Mouse (Mus musculus) gastrocnemius, postnatal 25 days (tissue): Measurements from ENCODE around the gene Bcl2l13. TPM values are rescaled to one million over a fixed set of nuclear protein-coding genes. Genes with fewer than 3 reads are reported as not detected.
A peak's percentile ranks its signal among the peaks of the same experiment; 100 is the strongest.
"Not testable (repeated sequence)": the region's sequence is repeated elsewhere in the genome, so short reads cannot be mapped to it uniquely, and the experiment has no call there.

Source experiments
- DNase-seq: peaks from one replicate; pipeline ENCODE4 v3.0.0; 2022
- total RNA-seq, 2 experiments: library from RNA; stranded (reverse); gene quantifications; 1 replicate in 1 of 2; 2 replicates in 1 of 2; pipeline ENCODE4 v1.2.3; 2021

The Bcl2l13 gene
- total RNA-seq, 2 experiments from 2014 or later, result 63.9 to 64.8 TPM

- no peak for DNase-seq
These were observed 66.0 kb downstream of the Bcl2l13 start for GRCm38 (mm10) chr6:120901776-120902645.

- DNase-seq, result no peak
These were observed 67.5 kb downstream of the Bcl2l13 start for GRCm38 (mm10) chr6:120903450-120903912.

GRCm38 (mm10) chr6:120903961-120904360 is 67.9 kb downstream of the Bcl2l13 start:
- DNase-seq, result no peak

- no peak for DNase-seq
These were observed 69.1 kb downstream of the Bcl2l13 start for GRCm38 (mm10) chr6:120905111-120905510.

- DNase-seq, result no peak
These were observed 70.5 kb downstream of the Bcl2l13 start for GRCm38 (mm10) chr6:120906521-120906920.

- DNase-seq, result not testable (repeated sequence)
These were observed 72.0 kb downstream of the Bcl2l13 start for GRCm38 (mm10) chr6:120907876-120908597.

- no peak for DNase-seq
These were observed 73.5 kb downstream of the Bcl2l13 start for GRCm38 (mm10) chr6:120909501-120909900.

GRCm38 (mm10) chr6:120911213-120912007 is 75.4 kb downstream of the Bcl2l13 start:
- no peak for DNase-seq

GRCm38 (mm10) chr6:120912931-120913330 is 76.9 kb downstream of the Bcl2l13 start:
- no peak for DNase-seq

- DNase-seq, result no peak
These were observed 77.8 kb downstream of the Bcl2l13 start for GRCm38 (mm10) chr6:120913783-120914182.

GRCm38 (mm10) chr6:120914533-120914910 is 78.5 kb downstream of the Bcl2l13 start:
- DNase-seq, result no peak

- DNase-seq, result no peak
These were observed 79.1 kb downstream of the Bcl2l13 start for GRCm38 (mm10) chr6:120914911-120915648.

- DNase-seq, result no peak
These were observed 79.6 kb downstream of the Bcl2l13 start for GRCm38 (mm10) chr6:120915649-120915975.

- peak; percentile 87 for DNase-seq
These were observed 80.3 kb downstream of the Bcl2l13 start, which contains the start of gene Bid for GRCm38 (mm10) chr6:120916074-120916971. TSS of gene Bid (minus strand) at chr6:120916853.

GRCm38 (mm10) chr6:120916972-120917881 is 81.2 kb downstream of the Bcl2l13 start:
- DNase-seq, result not testable (repeated sequence)

GRCm38 (mm10) chr6:120917975-120918374 is 82.0 kb downstream of the Bcl2l13 start:
- no peak for DNase-seq

- DNase-seq, result not testable (repeated sequence)
These were observed 88.8 kb downstream of the Bcl2l13 start for GRCm38 (mm10) chr6:120924791-120925321.

GRCm38 (mm10) chr6:120926880-120927279 is 90.9 kb downstream of the Bcl2l13 start:
- DNase-seq, result no peak

- DNase-seq, result peak; percentile 17
These were observed 91.8 kb downstream of the Bcl2l13 start for GRCm38 (mm10) chr6:120927765-120928164.
